ENCODE assay signal across 26 mouse cellular contexts in the genomic region with DNA sequence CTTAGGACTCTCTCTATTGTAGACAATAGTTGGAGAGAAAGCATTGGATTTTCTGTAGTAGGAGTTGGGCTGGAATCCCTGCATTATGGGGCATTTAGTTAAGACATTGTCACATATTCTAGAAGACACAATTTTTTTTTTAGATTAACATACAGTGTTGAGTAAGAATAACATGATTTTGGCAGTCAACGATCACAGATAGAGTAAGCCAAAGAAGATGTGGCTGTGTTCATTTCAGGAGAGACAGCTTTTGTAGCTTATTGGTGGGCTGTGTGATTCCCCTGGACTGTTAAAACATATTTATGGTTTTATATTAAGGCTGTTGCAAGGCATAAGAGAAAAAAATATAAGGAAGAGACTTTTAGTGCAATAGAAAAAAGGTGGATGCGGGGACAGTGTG.
"Had no signal": no experiment of that assay in that cellular context is flagged by ENCODE, and none has a peak within 500 bp of the region (broad histone marks: within the 10 kb centered on the region; RNA-seq: fewer than 3 reads in every experiment).

No protein-coding gene starts in this region.

- H3K27ac ChIP-seq: heart, adult 2 months; hindbrain, embryonic 10.5 days; hindbrain, embryonic 12.5 days; hindbrain, embryonic 14.5 days; intestine, embryonic 15.5 days; layer of hippocampus, adult 2 months; left cerebral cortex, adult 2 months; limb, embryonic 13.5 days; limb, embryonic 15.5 days; liver, embryonic 12.5 days; liver, embryonic 14.5 days had no signal

- ATAC-seq: hindbrain, embryonic 16.5 days; inflammation-experienced regulatory T-cells, adult 6 months; intestine, embryonic 15.5 days; intestine, postnatal 0 days; liver, embryonic 12.5 days had no signal

- H3K4me1 ChIP-seq: hindbrain, embryonic 10.5 days; hindbrain, embryonic 12.5 days; intestine, embryonic 15.5 days; limb, embryonic 13.5 days; limb, embryonic 15.5 days; liver, embryonic 12.5 days had no signal

- H3K9ac ChIP-seq: heart, embryonic 12.5 days; hindbrain, embryonic 12.5 days; hindbrain, embryonic 14.5 days; intestine, embryonic 15.5 days; limb, embryonic 13.5 days; limb, embryonic 15.5 days; liver, embryonic 12.5 days; liver, embryonic 14.5 days had no signal

- H3K9me3 ChIP-seq: heart, embryonic 12.5 days; hindbrain, embryonic 10.5 days; hindbrain, embryonic 12.5 days; intestine, embryonic 15.5 days; limb, embryonic 13.5 days; limb, embryonic 15.5 days; liver, embryonic 12.5 days had no signal

- H3K4me2 ChIP-seq: heart, embryonic 12.5 days; hindbrain, embryonic 12.5 days; hindbrain, embryonic 14.5 days; intestine, embryonic 15.5 days; limb, embryonic 13.5 days; limb, embryonic 15.5 days; liver, embryonic 12.5 days had no signal

- DNase-seq: gastrocnemius, postnatal 14 days; gastrocnemius, postnatal 36 days; heart, adult 11 months; heart, adult 2 months; heart, postnatal 10 days; heart, postnatal 4 days; kidney, adult 18-20 months; kidney, adult 8-10 months; kidney, postnatal 10 days; kidney, postnatal 25 days; kidney, postnatal 4 days; left cerebral cortex, postnatal 4 days had no signal

- H3K36me3 ChIP-seq: heart, embryonic 12.5 days; hindbrain, embryonic 10.5 days; hindbrain, embryonic 12.5 days; intestine, embryonic 15.5 days; limb, embryonic 13.5 days; limb, embryonic 15.5 days; liver, embryonic 12.5 days had no signal

- H3K27me3 ChIP-seq: heart, embryonic 12.5 days; hindbrain, embryonic 12.5 days; intestine, embryonic 15.5 days; limb, embryonic 13.5 days; limb, embryonic 15.5 days; liver, embryonic 12.5 days had no signal

- H3K4me3 ChIP-seq: heart, adult 2 months; heart, embryonic 12.5 days; hindbrain, embryonic 10.5 days; hindbrain, embryonic 12.5 days; intestine, embryonic 15.5 days; layer of hippocampus, adult 2 months; left cerebral cortex, adult 2 months; limb, embryonic 13.5 days; limb, embryonic 15.5 days; liver, embryonic 12.5 days had no signal
